Mouse (Mus musculus) testis, postnatal 10 days (tissue): ENCODE measurements around the gene Slc25a42.
"Not testable (repeated sequence)": the region's sequence is repeated elsewhere in the genome, so short reads cannot be mapped to it uniquely, and the experiment has no call there.

Experiments
- DNase-seq: peaks from one replicate; pipeline ENCODE4 v3.0.0; 2021; ENCODE audit warnings: low spot score

The Slc25a42 gene

GRCm38 (mm10) chr8:70212112-70213055 lies at the start of gene Slc25a42:
Gene Slc25a42, minus strand, starts transcription at chr8:70212305.
- DNase-seq = peak; percentile 96

GRCm38 (mm10) chr8:70259043-70259442 lies 46.9 kb upstream of the Slc25a42 start:
- no peak for DNase-seq

- no peak for DNase-seq
Observed at GRCm38 (mm10) chr8:70258600-70258999, 46.5 kb upstream of the Slc25a42 start.

GRCm38 (mm10) chr8:70257456-70257855 lies 45.4 kb upstream of the Slc25a42 start:
- no peak for DNase-seq

- no peak for DNase-seq
Observed at GRCm38 (mm10) chr8:70254628-70255027, 42.5 kb upstream of the Slc25a42 start.

GRCm38 (mm10) chr8:70247841-70248240 lies 35.7 kb upstream of the Slc25a42 start:
- no peak for DNase-seq

GRCm38 (mm10) chr8:70246622-70247021 lies 34.5 kb upstream of the Slc25a42 start:
- no peak for DNase-seq

GRCm38 (mm10) chr8:70240642-70241041 lies 28.5 kb upstream of the Slc25a42 start:
- DNase-seq = no peak

GRCm38 (mm10) chr8:70237842-70238241 lies 25.7 kb upstream of the Slc25a42 start:
- DNase-seq = no peak

- no peak for DNase-seq
Observed at GRCm38 (mm10) chr8:70234781-70235128, 22.6 kb upstream of the Slc25a42 start.

GRCm38 (mm10) chr8:70234080-70234780 lies 22.1 kb upstream of the Slc25a42 start, which contains the start of the genes Sugp2 and Armc6:
Gene Sugp2, plus strand, starts transcription at chr8:70234226.
Gene Armc6, minus strand, starts transcription at chr8:70234466.
- DNase-seq = peak; percentile 94

- DNase-seq = no peak
Observed at GRCm38 (mm10) chr8:70233606-70234005, 21.5 kb upstream of the Slc25a42 start.

- DNase-seq = no peak
Observed at GRCm38 (mm10) chr8:70230837-70231236, 18.7 kb upstream of the Slc25a42 start.

GRCm38 (mm10) chr8:70227997-70228396 lies 15.9 kb upstream of the Slc25a42 start:
- DNase-seq = no peak

- peak; percentile 76 for DNase-seq
Observed at GRCm38 (mm10) chr8:70223341-70223740, 11.2 kb upstream of the Slc25a42 start.

- DNase-seq = no peak
Observed at GRCm38 (mm10) chr8:70222041-70222440, 9.9 kb upstream of the Slc25a42 start.

- DNase-seq = no peak
Observed at GRCm38 (mm10) chr8:70220911-70221310, 8.8 kb upstream of the Slc25a42 start.

- peak; percentile 72 for DNase-seq
Observed at GRCm38 (mm10) chr8:70220236-70220840, 8.2 kb upstream of the Slc25a42 start.

- DNase-seq = no peak
Observed at GRCm38 (mm10) chr8:70219107-70219684, 7.1 kb upstream of the Slc25a42 start.

- no peak for DNase-seq
Observed at GRCm38 (mm10) chr8:70217441-70217840, 5.3 kb upstream of the Slc25a42 start.

- DNase-seq = peak; percentile 57
Observed at GRCm38 (mm10) chr8:70216566-70216965, 4.5 kb upstream of the Slc25a42 start.

- not testable (repeated sequence) for DNase-seq
Observed at GRCm38 (mm10) chr8:70216161-70216560, 4.1 kb upstream of the Slc25a42 start.
